11 mouse cellular contexts compared by ENCODE assay signal in the genomic region with DNA sequence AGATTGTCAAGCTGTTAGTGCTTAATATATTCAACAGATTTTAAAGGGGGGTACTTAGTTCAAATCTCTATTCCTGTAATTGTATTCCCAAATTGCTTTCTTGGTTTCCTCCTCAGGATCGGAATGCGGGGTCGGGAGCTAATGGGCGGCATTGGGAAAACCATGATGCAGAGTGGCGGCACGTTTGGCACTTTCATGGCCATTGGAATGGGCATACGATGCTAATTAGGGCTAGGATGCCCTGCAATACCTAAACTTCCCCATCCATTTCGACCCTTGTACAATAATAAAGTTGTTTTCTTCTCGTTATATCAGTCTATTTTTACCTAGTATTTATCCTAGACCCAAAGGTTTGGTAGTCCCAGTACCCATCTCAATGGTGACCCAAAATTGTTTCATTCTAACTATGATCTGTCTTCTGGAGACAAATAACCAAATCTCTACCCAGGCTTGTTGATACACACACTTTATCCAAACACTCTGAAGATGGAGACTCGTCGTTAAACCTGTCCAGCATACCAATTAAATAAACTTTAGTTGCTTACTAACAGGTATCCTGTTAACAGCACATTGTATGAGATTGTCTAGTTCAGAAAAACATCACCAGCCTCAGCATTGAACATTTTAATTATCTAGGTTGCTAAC. TPM values are rescaled to one million over a fixed set of nuclear protein-coding genes. Genes with fewer than 3 reads are reported as not detected.
DNase-seq lines count a peak whose midpoint lies in the region; ATAC-seq and TF ChIP-seq lines count a peak whose summit lies in the region.
"Had no signal": no experiment of that assay in that cellular context is flagged by ENCODE, and none has a peak within 500 bp of the region (broad histone marks: within the 10 kb centered on the region; RNA-seq: fewer than 3 reads in every experiment).

No protein-coding gene starts in this region.

- peak; percentile 34 for DNase-seq in embryo, embryonic 9.5 days (ENCODE audit: extremely low spot score)
- DNase-seq in embryo, embryonic 11 days: no peak
- no peak for DNase-seq in lung, postnatal 14 days
- DNase-seq in layer of hippocampus, adult 9-10 months (ENCODE audit: low spot score): no peak
- no peak for DNase-seq in right cerebral cortex, postnatal 14 days
- DNase-seq: adrenal gland, adult 2 months; kidney, adult 11 months; lung, postnatal 36 days had no signal

- H3K9me3 ChIP-seq in lung, embryonic 15.5 days: no peaks in the 10 kb centered on the region
- no peaks in the 10 kb centered on the region for H3K9me3 ChIP-seq in intestine, postnatal 0 days (ENCODE audit: control insufficient read depth)
- no peaks in the 10 kb centered on the region for H3K9me3 ChIP-seq in neural tube, embryonic 15.5 days (replicated peaks)

- H3K4me3 ChIP-seq in lung, embryonic 15.5 days: peak overlapping the region; percentile 91; the same call in 1 of the 2 replicates
- peak overlapping the region; percentile 73; the same call in 1 of the 2 replicates for H3K4me3 ChIP-seq in intestine, postnatal 0 days (ENCODE audit: low read depth, low read length)
- H3K4me3 ChIP-seq in neural tube, embryonic 15.5 days (replicated peaks): peak overlapping the region; percentile 86; the same call in 1 of the 2 replicates

- peaks cover 39% of the 10 kb centered on the region for H3K36me3 ChIP-seq in lung, embryonic 15.5 days
- peaks cover 43% of the 10 kb centered on the region for H3K36me3 ChIP-seq in intestine, postnatal 0 days (ENCODE audit: control insufficient read depth, insufficient read depth)
- H3K36me3 ChIP-seq in neural tube, embryonic 15.5 days: peaks cover 36% of the 10 kb centered on the region

- no peak overlapping the region for H3K9ac ChIP-seq in lung, embryonic 15.5 days
- H3K9ac ChIP-seq in intestine, postnatal 0 days (ENCODE audit: low read depth, low read length): 0 out of 2 replicates have a peak overlapping the region, but pooled peaks have one; percentile 78
- no peak overlapping the region for H3K9ac ChIP-seq in neural tube, embryonic 15.5 days (replicated peaks)

- no peaks in the 10 kb centered on the region for H3K27me3 ChIP-seq in lung, embryonic 15.5 days
- no peaks in the 10 kb centered on the region for H3K27me3 ChIP-seq in intestine, postnatal 0 days (replicated peaks; ENCODE audit: control insufficient read depth, insufficient read depth, low read length)
- H3K27me3 ChIP-seq in neural tube, embryonic 15.5 days (replicated peaks): no peaks in the 10 kb centered on the region

- peak overlapping the region; percentile 83 for H3K4me2 ChIP-seq in lung, embryonic 15.5 days
- H3K4me2 ChIP-seq in intestine, postnatal 0 days (replicated peaks; ENCODE audit: low read depth): peak overlapping the region; percentile 86
- H3K4me2 ChIP-seq in neural tube, embryonic 15.5 days: peak overlapping the region; percentile 77

- peaks cover 13% of the 10 kb centered on the region for H3K4me1 ChIP-seq in lung, embryonic 15.5 days
- no peaks in the 10 kb centered on the region; the same call in 1 of the 2 replicates for H3K4me1 ChIP-seq in intestine, postnatal 0 days (replicated peaks; ENCODE audit: control insufficient read depth, insufficient read depth, low read length)
- peaks cover 19% of the 10 kb centered on the region for H3K4me1 ChIP-seq in neural tube, embryonic 15.5 days

- H3K27ac ChIP-seq in lung, embryonic 15.5 days: no peak overlapping the region
- no peak overlapping the region for H3K27ac ChIP-seq in intestine, postnatal 0 days (ENCODE audit: low read depth, low read length)
- no peak overlapping the region for H3K27ac ChIP-seq in neural tube, embryonic 15.5 days (replicated peaks)

- 55% methylated on average over 11 of the region's 11 CpGs for WGBS in lung, embryonic 15.5 days
- 54% methylated on average over 11 of the region's 11 CpGs for WGBS in intestine, postnatal 0 days
- 61% methylated on average over 11 of the region's 11 CpGs for WGBS in neural tube, embryonic 15.5 days

- ATAC-seq in lung, embryonic 15.5 days (ENCODE audit: borderline replicate concordance, extremely low read depth, low FRiP score, low TSS enrichment): no peak
- ATAC-seq in intestine, postnatal 0 days: no peak
- ATAC-seq in neural tube, embryonic 15.5 days (ENCODE audit: low FRiP score): no peak

- TF ChIP-seq CTCF in intestine, postnatal 0 days (IDR thresholded peaks at IDR 0.05; ENCODE audit: low read depth): no peak

RNA-seq across cellular contexts. Expression of a gene that starts 1.6 kb away (rescaled TPM):
- polyA plus RNA-seq in lung, embryonic 15.5 days (2015; fragmentation: Nextera tagmentation; extraction: Ambion mirVana): 42.5 TPM in 2 replicates
- polyA plus RNA-seq in intestine, postnatal 0 days (2015; fragmentation: Nextera tagmentation; extraction: Ambion mirVana): 41.1 and 44.8 TPM in 2 replicates
- polyA plus RNA-seq in neural tube, embryonic 15.5 days (2015; fragmentation: Nextera tagmentation; extraction: Ambion mirVana): 29.6 and 40.3 TPM in 2 replicates

RNA-seq across cellular contexts. Expression of a gene that starts 1.8 kb away (rescaled TPM):
- polyA plus RNA-seq in lung, embryonic 15.5 days (2015; fragmentation: Nextera tagmentation; extraction: Ambion mirVana): 340 and 373 TPM in 2 replicates
- 424 and 433 TPM in 2 replicates for polyA plus RNA-seq in intestine, postnatal 0 days (2015; fragmentation: Nextera tagmentation; extraction: Ambion mirVana)
- 444 and 463 TPM in 2 replicates for polyA plus RNA-seq in neural tube, embryonic 15.5 days (2015; fragmentation: Nextera tagmentation; extraction: Ambion mirVana)

RNA-seq across cellular contexts. Expression of a gene that starts 18.7 kb away (rescaled TPM):
- polyA plus RNA-seq in lung, embryonic 15.5 days (2015; fragmentation: Nextera tagmentation; extraction: Ambion mirVana): 15.7 and 21.0 TPM in 2 replicates
- polyA plus RNA-seq in intestine, postnatal 0 days (2015; fragmentation: Nextera tagmentation; extraction: Ambion mirVana): 1.5 TPM in 2 replicates
- 11.0 and 12.1 TPM in 2 replicates for polyA plus RNA-seq in neural tube, embryonic 15.5 days (2015; fragmentation: Nextera tagmentation; extraction: Ambion mirVana)

RNA-seq across cellular contexts. Expression of a gene that starts 33.8 kb away (rescaled TPM):
- polyA plus RNA-seq in lung, embryonic 15.5 days (2015; fragmentation: Nextera tagmentation; extraction: Ambion mirVana): 25.5 and 27.2 TPM in 2 replicates
- polyA plus RNA-seq in intestine, postnatal 0 days (2015; fragmentation: Nextera tagmentation; extraction: Ambion mirVana): 8.6 and 9.3 TPM in 2 replicates
- 17.7 and 21.9 TPM in 2 replicates for polyA plus RNA-seq in neural tube, embryonic 15.5 days (2015; fragmentation: Nextera tagmentation; extraction: Ambion mirVana)

RNA-seq across cellular contexts. Expression of a gene that starts 33.8 kb away (rescaled TPM):
- 75.2 and 76.2 TPM in 2 replicates for polyA plus RNA-seq in lung, embryonic 15.5 days (2015; fragmentation: Nextera tagmentation; extraction: Ambion mirVana)
- 17.3 and 19.0 TPM in 2 replicates for polyA plus RNA-seq in intestine, postnatal 0 days (2015; fragmentation: Nextera tagmentation; extraction: Ambion mirVana)
- 28.3 and 35.3 TPM in 2 replicates for polyA plus RNA-seq in neural tube, embryonic 15.5 days (2015; fragmentation: Nextera tagmentation; extraction: Ambion mirVana)
